Comparison of ENCODE assay signal across 28 mouse cellular contexts in the genomic region with DNA sequence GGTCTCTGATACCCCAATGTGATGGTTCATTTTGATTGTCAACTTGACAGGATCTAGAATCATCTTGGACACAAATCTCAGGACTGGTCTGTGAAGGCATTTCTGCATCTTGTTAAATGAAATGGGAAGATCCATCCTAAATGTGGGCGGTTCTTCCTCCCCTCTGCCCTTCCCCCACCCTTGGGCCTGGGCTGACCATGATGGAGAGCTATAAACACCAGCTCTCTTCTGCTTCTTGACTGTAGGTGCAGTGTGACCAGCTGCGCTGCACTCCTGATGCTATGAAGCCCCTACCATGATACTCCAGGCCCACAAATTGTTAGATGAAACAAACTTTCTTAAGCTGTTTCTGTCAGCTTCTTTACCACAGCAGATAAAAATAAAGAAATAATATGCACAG. TPM values are rescaled to one million over a fixed set of nuclear protein-coding genes. Genes with fewer than 3 reads are reported as not detected.
DNase-seq lines count a peak whose midpoint lies in the region; ATAC-seq and TF ChIP-seq lines count a peak whose summit lies in the region.
"Had no signal": no experiment of that assay in that cellular context is flagged by ENCODE, and none has a peak within 500 bp of the region (broad histone marks: within the 10 kb centered on the region; RNA-seq: fewer than 3 reads in every experiment).

No protein-coding gene starts in this region.

- no peak for ATAC-seq in hindbrain, embryonic 12.5 days (ENCODE audit: low FRiP score)
- no peak for ATAC-seq in hindbrain, embryonic 14.5 days (ENCODE audit: low FRiP score)
- no peak for ATAC-seq in hindbrain, embryonic 11.5 days (ENCODE audit: low FRiP score)
- ATAC-seq in midbrain, embryonic 11.5 days (ENCODE audit: low FRiP score), result no peak
- no peak for ATAC-seq in midbrain, postnatal 0 days (ENCODE audit: low FRiP score)
- ATAC-seq: forebrain, embryonic 14.5 days had no signal

- WGBS in hindbrain, embryonic 12.5 days, result 86% methylated on average over 2 of the region's 2 CpGs
- 84% methylated on average over 2 of the region's 2 CpGs for WGBS in hindbrain, embryonic 10.5 days
- WGBS in hindbrain, embryonic 14.5 days, result 87% methylated on average over 2 of the region's 2 CpGs
- 85% methylated on average over 2 of the region's 2 CpGs for WGBS in hindbrain, embryonic 11.5 days
- 90% methylated on average over 2 of the region's 2 CpGs for WGBS in midbrain, embryonic 11.5 days
- 100% methylated on average over 2 of the region's 2 CpGs for WGBS in midbrain, postnatal 0 days

- peaks cover 46% of the 10 kb centered on the region for H3K27me3 ChIP-seq in hindbrain, embryonic 12.5 days
- H3K27me3 ChIP-seq in hindbrain, embryonic 10.5 days (ENCODE audit: insufficient read depth, poor library complexity, severe bottlenecking), result peaks cover 86% of the 10 kb centered on the region
- peaks cover 14% of the 10 kb centered on the region for H3K27me3 ChIP-seq in hindbrain, embryonic 14.5 days (ENCODE audit: control insufficient read depth, insufficient read depth, low read length)
- H3K27me3 ChIP-seq in hindbrain, embryonic 11.5 days (ENCODE audit: control insufficient read depth, insufficient read depth, low read length), result peaks cover 9% of the 10 kb centered on the region
- H3K27me3 ChIP-seq in midbrain, embryonic 11.5 days (ENCODE audit: control insufficient read depth, insufficient read depth, low read length), result peaks cover 19% of the 10 kb centered on the region
- peaks cover 6% of the 10 kb centered on the region; the same call in 1 of the 2 replicates for H3K27me3 ChIP-seq in midbrain, postnatal 0 days (ENCODE audit: insufficient read depth, low read length)

- no peaks in the 10 kb centered on the region for H3K36me3 ChIP-seq in hindbrain, embryonic 12.5 days
- no peaks in the 10 kb centered on the region for H3K36me3 ChIP-seq in hindbrain, embryonic 10.5 days
- H3K36me3 ChIP-seq in hindbrain, embryonic 14.5 days (replicated peaks; ENCODE audit: control insufficient read depth, insufficient read depth), result no peaks in the 10 kb centered on the region
- no peaks in the 10 kb centered on the region for H3K36me3 ChIP-seq in hindbrain, embryonic 11.5 days (ENCODE audit: control insufficient read depth, insufficient read depth, low read length)
- H3K36me3 ChIP-seq in midbrain, embryonic 11.5 days (ENCODE audit: control insufficient read depth, insufficient read depth, low read length), result no peaks in the 10 kb centered on the region
- H3K36me3 ChIP-seq in midbrain, postnatal 0 days (ENCODE audit: insufficient read depth, low read length), result no peaks in the 10 kb centered on the region
- H3K36me3 ChIP-seq: embryonic facial prominence, embryonic 13.5 days; embryonic facial prominence, embryonic 15.5 days; forebrain, embryonic 10.5 days; forebrain, embryonic 12.5 days had no signal

- H3K9ac ChIP-seq in hindbrain, embryonic 12.5 days, result no peak overlapping the region
- no peak overlapping the region for H3K9ac ChIP-seq in hindbrain, embryonic 14.5 days
- no peak overlapping the region for H3K9ac ChIP-seq in hindbrain, embryonic 11.5 days (ENCODE audit: low read depth, low read length)
- H3K9ac ChIP-seq in midbrain, embryonic 11.5 days (ENCODE audit: low read length), result no peak overlapping the region
- no peak overlapping the region for H3K9ac ChIP-seq in midbrain, postnatal 0 days (replicated peaks; ENCODE audit: low read length, poor library complexity, severe bottlenecking)
- H3K9ac ChIP-seq: embryonic facial prominence, embryonic 13.5 days; embryonic facial prominence, embryonic 15.5 days; forebrain, embryonic 12.5 days had no signal

- H3K4me1 ChIP-seq in hindbrain, embryonic 12.5 days, result peaks cover 42% of the 10 kb centered on the region
- H3K4me1 ChIP-seq in hindbrain, embryonic 10.5 days (replicated peaks), result peaks cover 46% of the 10 kb centered on the region
- H3K4me1 ChIP-seq in hindbrain, embryonic 14.5 days (replicated peaks; ENCODE audit: control insufficient read depth, insufficient read depth, low read length), result peaks cover 17% of the 10 kb centered on the region
- peaks cover 8% of the 10 kb centered on the region for H3K4me1 ChIP-seq in hindbrain, embryonic 11.5 days (replicated peaks; ENCODE audit: control insufficient read depth, insufficient read depth, low read length)
- H3K4me1 ChIP-seq in midbrain, embryonic 11.5 days (ENCODE audit: control insufficient read depth, insufficient read depth, low read length), result peaks cover 5% of the 10 kb centered on the region; the same call in 1 of the 2 replicates
- 0 out of 2 replicates have a peak, but pooled peaks cover 5% of the 10 kb centered on the region for H3K4me1 ChIP-seq in midbrain, postnatal 0 days (ENCODE audit: insufficient read depth, low read length)

- no peak overlapping the region for H3K4me3 ChIP-seq in hindbrain, embryonic 12.5 days
- no peak overlapping the region for H3K4me3 ChIP-seq in hindbrain, embryonic 10.5 days
- H3K4me3 ChIP-seq in hindbrain, embryonic 14.5 days (replicated peaks; ENCODE audit: low read length), result no peak overlapping the region
- H3K4me3 ChIP-seq in hindbrain, embryonic 11.5 days (ENCODE audit: low read depth, low read length), result no peak overlapping the region
- no peak overlapping the region for H3K4me3 ChIP-seq in midbrain, embryonic 11.5 days (ENCODE audit: low read depth, low read length)
- no peak overlapping the region for H3K4me3 ChIP-seq in midbrain, postnatal 0 days (ENCODE audit: low read depth, low read length)
- H3K4me3 ChIP-seq: embryonic facial prominence, embryonic 13.5 days; embryonic facial prominence, embryonic 15.5 days; erythroblast, embryonic 14.5 days; forebrain, embryonic 10.5 days; forebrain, embryonic 12.5 days had no signal

- 0 out of 2 replicates have a peak overlapping the region, but pooled peaks have one; percentile 66 for H3K27ac ChIP-seq in hindbrain, embryonic 12.5 days
- no peak overlapping the region for H3K27ac ChIP-seq in hindbrain, embryonic 10.5 days
- peak overlapping the region; percentile 70; the same call in 1 of the 2 replicates for H3K27ac ChIP-seq in hindbrain, embryonic 14.5 days
- H3K27ac ChIP-seq in hindbrain, embryonic 11.5 days (ENCODE audit: low read depth, low read length), result no peak overlapping the region
- H3K27ac ChIP-seq in midbrain, embryonic 11.5 days (ENCODE audit: low read depth, low read length), result no peak overlapping the region
- H3K27ac ChIP-seq in midbrain, postnatal 0 days (ENCODE audit: low read depth, low read length), result no peak overlapping the region
- H3K27ac ChIP-seq: embryonic facial prominence, embryonic 13.5 days; embryonic facial prominence, embryonic 15.5 days; forebrain, embryonic 10.5 days; forebrain, embryonic 12.5 days had no signal

- H3K4me2 ChIP-seq in hindbrain, embryonic 12.5 days (replicated peaks), result no peak overlapping the region
- no peak overlapping the region for H3K4me2 ChIP-seq in hindbrain, embryonic 14.5 days (replicated peaks)
- H3K4me2 ChIP-seq in hindbrain, embryonic 11.5 days (replicated peaks; ENCODE audit: low read depth, low read length), result no peak overlapping the region
- no peak overlapping the region for H3K4me2 ChIP-seq in midbrain, embryonic 11.5 days
- H3K4me2 ChIP-seq in midbrain, postnatal 0 days (ENCODE audit: low read depth, low read length, poor library complexity, severe bottlenecking), result no peak overlapping the region
- H3K4me2 ChIP-seq: embryonic facial prominence, embryonic 13.5 days; embryonic facial prominence, embryonic 15.5 days; forebrain, embryonic 12.5 days had no signal

- H3K9me3 ChIP-seq in hindbrain, embryonic 12.5 days (replicated peaks), result no peaks in the 10 kb centered on the region
- H3K9me3 ChIP-seq in hindbrain, embryonic 10.5 days, result no peaks in the 10 kb centered on the region
- H3K9me3 ChIP-seq in hindbrain, embryonic 14.5 days (ENCODE audit: control insufficient read depth, low read length), result no peaks in the 10 kb centered on the region
- H3K9me3 ChIP-seq in hindbrain, embryonic 11.5 days (ENCODE audit: control insufficient read depth, low read length), result no peaks in the 10 kb centered on the region
- H3K9me3 ChIP-seq in midbrain, embryonic 11.5 days (ENCODE audit: control insufficient read depth, low read length), result no peaks in the 10 kb centered on the region
- no peaks in the 10 kb centered on the region for H3K9me3 ChIP-seq in midbrain, postnatal 0 days (ENCODE audit: low read length)
- H3K9me3 ChIP-seq: embryonic facial prominence, embryonic 13.5 days; embryonic facial prominence, embryonic 15.5 days; forebrain, embryonic 10.5 days; forebrain, embryonic 12.5 days had no signal

- TF ChIP-seq CTCF in midbrain, postnatal 0 days (IDR thresholded peaks at IDR 0.05), result no peak

- no peak for DNase-seq in hindbrain, embryonic 10.5 days (ENCODE audit: low spot score)
- DNase-seq in hindbrain, embryonic 14.5 days (ENCODE audit: low spot score), result no peak
- no peak for DNase-seq in hindbrain, embryonic 11.5 days (ENCODE audit: low spot score)
- DNase-seq in midbrain, embryonic 11.5 days (ENCODE audit: low spot score, missing footprints), result peak; percentile 71
- no peak for DNase-seq in midbrain, postnatal 0 days (ENCODE audit: low spot score)
- DNase-seq: adrenal gland, adult 2 months; adrenal gland, postnatal 10 days; adrenal gland, postnatal 25 days; cerebellum, adult 11 months; cerebellum, adult 18-20 months; cerebellum, adult 8-10 months; cerebellum, adult 9-11 months; cerebellum, postnatal 14 days; cerebellum, postnatal 36 days; embryo, embryonic 11 days had no signal

RNA-seq across cellular contexts. Expression of gene Gbx2, which starts 32.3 kb away (rescaled TPM):
- 46.1 and 63.6 TPM in 2 replicates for polyA plus RNA-seq in hindbrain, embryonic 12.5 days (2016; fragmentation: Nextera tagmentation; extraction: Ambion mirVana)
- polyA plus RNA-seq in hindbrain, embryonic 10.5 days (2016; fragmentation: Nextera tagmentation; extraction: Ambion mirVana), result 27.2 and 41.2 TPM in 2 replicates
- 40.6 and 41.6 TPM in 2 replicates for polyA plus RNA-seq in hindbrain, embryonic 14.5 days (2014; fragmentation: Nextera tagmentation; extraction: Ambion mirVana)
- 30.0 and 36.2 TPM in 2 replicates for polyA plus RNA-seq in hindbrain, embryonic 11.5 days (2014; fragmentation: Nextera tagmentation; extraction: Ambion mirVana)
- polyA plus RNA-seq in midbrain, embryonic 11.5 days (2014; fragmentation: Nextera tagmentation; extraction: Ambion mirVana), result 9.6 TPM in 2 replicates
- total RNA-seq in midbrain, postnatal 0 days (2014; rRNA removed), result 9.9 and 10.8 TPM in 2 replicates
- polyA plus RNA-seq in midbrain, postnatal 0 days (2015; fragmentation: Nextera tagmentation; extraction: Ambion mirVana), result 15.2 and 22.8 TPM in 2 replicates
- total RNA-seq: adrenal gland, adult 2 months; adrenal gland, postnatal 10 days; adrenal gland, postnatal 25 days; adrenal gland, postnatal 4 days; MEL had no signal
- polyA plus RNA-seq: adrenal gland, adult 2 months; erythroblast, embryonic 14.5 days had no signal

RNA-seq across cellular contexts. Expression of gene Asb18, which starts 51.2 kb away (rescaled TPM):
- 0.61 and 0.76 TPM in 2 replicates for polyA plus RNA-seq in hindbrain, embryonic 12.5 days (2016; fragmentation: Nextera tagmentation; extraction: Ambion mirVana)
- 0.09 and 0.22 TPM in 2 replicates for polyA plus RNA-seq in hindbrain, embryonic 10.5 days (2016; fragmentation: Nextera tagmentation; extraction: Ambion mirVana)
- 0.30 and 0.66 TPM in 2 replicates for polyA plus RNA-seq in hindbrain, embryonic 14.5 days (2014; fragmentation: Nextera tagmentation; extraction: Ambion mirVana)
- polyA plus RNA-seq in hindbrain, embryonic 11.5 days (2014; fragmentation: Nextera tagmentation; extraction: Ambion mirVana), result 0.19 and 0.25 TPM in 2 replicates
- 0.07 TPM in 1 of 2 replicates, not detected in the other for polyA plus RNA-seq in midbrain, embryonic 11.5 days (2014; fragmentation: Nextera tagmentation; extraction: Ambion mirVana)
- 0.61 and 1.6 TPM in 2 replicates for total RNA-seq in midbrain, postnatal 0 days (2014; rRNA removed)
- 0.28 and 0.39 TPM in 2 replicates for polyA plus RNA-seq in midbrain, postnatal 0 days (2015; fragmentation: Nextera tagmentation; extraction: Ambion mirVana)
- total RNA-seq: adrenal gland, adult 2 months; adrenal gland, postnatal 25 days; common myeloid progenitor, adult 5-6 weeks; ES-E14; MEL had no signal
- polyA plus RNA-seq: adrenal gland, adult 2 months; C2C12; embryonic facial prominence, embryonic 11.5 days; embryonic facial prominence, embryonic 13.5 days; erythroblast, embryonic 14.5 days; forebrain, embryonic 10.5 days had no signal

Comparison
In these comparisons a context has a peak if more than half of its experiments do, and no peak if none do; other contexts are left out.
1. H3K27ac ChIP-seq: peak in hindbrain, embryonic 12.5 days (single experiment) and hindbrain, embryonic 14.5 days (single experiment); none in hindbrain, embryonic 10.5 days (single experiment), hindbrain, embryonic 11.5 days (single experiment), midbrain, embryonic 11.5 days (single experiment) and midbrain, postnatal 0 days (single experiment).